Mouse (Mus musculus): ENCODE results near the gene Tecpr2. TPM values are rescaled to one million over a fixed set of nuclear protein-coding genes. Genes with fewer than 3 reads are reported as not detected.
"Not testable (repeated sequence)": the region's sequence is repeated elsewhere in the genome, so short reads cannot be mapped to it uniquely, and the experiment has no call there.

Tecpr2 gene
- polyA plus RNA-seq, 1 experiment from 2014 or later: 5.2 TPM

- H3K36me3 ChIP-seq (ENCODE audit: insufficient read depth): peaks cover 19% of the 10 kb centered on the region
- ATAC-seq (ENCODE audit: insufficient read depth) (no peak), DNase-seq (no peak)
- H3K4me2 ChIP-seq: no peak overlapping the region
- TF ChIP-seq CTCF (IDR thresholded peaks at IDR 0.05; ENCODE audit: low read depth): no peak
- no peak overlapping the region for H3K4me3 ChIP-seq (ENCODE audit: low read depth, low read length)
- no peak overlapping the region for H3K9ac ChIP-seq
- H3K27me3 ChIP-seq (ENCODE audit: insufficient read depth, low read length): no peaks in the 10 kb centered on the region
- H3K9me3 ChIP-seq (ENCODE audit: low read depth, low read length): no peaks in the 10 kb centered on the region
- H3K27ac ChIP-seq (ENCODE audit: low read depth): no peak overlapping the region
- 84% methylated on average over 32 of the region's 32 CpGs for WGBS
- H3K4me1 ChIP-seq (ENCODE audit: insufficient read depth): peaks cover 6% of the 10 kb centered on the region; the same call in 1 of the 2 replicates
These were observed 34.0 kb upstream of the Tecpr2 start for GRCm38 (mm10) chr12:110854786-110855737.

GRCm38 (mm10) chr12:110857196-110857595 lies 31.9 kb upstream of the Tecpr2 start:
- DNase-seq: peak; percentile 16
- Histone ChIP-seq H3K4me1 (ENCODE audit: insufficient read depth) (no peaks in the 10 kb centered on the region), H3K4me2 (no peak overlapping the region), H3K27ac (ENCODE audit: low read depth) (no peak overlapping the region), H3K9ac (no peak overlapping the region), H3K4me3 (ENCODE audit: low read depth, low read length) (no peak overlapping the region), H3K9me3 (ENCODE audit: low read depth, low read length) (no peaks in the 10 kb centered on the region), H3K27me3 (ENCODE audit: insufficient read depth, low read length) (no peaks in the 10 kb centered on the region), H3K36me3 (ENCODE audit: insufficient read depth) (peaks cover 28% of the 10 kb centered on the region)
- TF ChIP-seq CTCF (IDR thresholded peaks at IDR 0.05; ENCODE audit: low read depth): no peak
- WGBS: 73% methylated on average over 7 of the region's 7 CpGs
- ATAC-seq (ENCODE audit: insufficient read depth): no peak

GRCm38 (mm10) chr12:110858681-110859080 lies 30.4 kb upstream of the Tecpr2 start:
- H3K4me3 ChIP-seq (ENCODE audit: low read depth, low read length); H3K27me3 ChIP-seq (ENCODE audit: insufficient read depth, low read length); H3K4me2 ChIP-seq; H3K9me3 ChIP-seq (ENCODE audit: low read depth, low read length); ATAC-seq (ENCODE audit: insufficient read depth); H3K9ac ChIP-seq; H3K27ac ChIP-seq (ENCODE audit: low read depth); H3K4me1 ChIP-seq (ENCODE audit: insufficient read depth); DNase-seq: not testable (repeated sequence)
- WGBS: 90% methylated on average over 15 of the region's 15 CpGs
- H3K36me3 ChIP-seq (ENCODE audit: insufficient read depth): peaks cover 33% of the 10 kb centered on the region

- TF ChIP-seq CTCF (IDR thresholded peaks at IDR 0.05; ENCODE audit: low read depth): no peak
These were observed 28.8 kb upstream of the Tecpr2 start for GRCm38 (mm10) chr12:110860293-110860692.

GRCm38 (mm10) chr12:110861256-110861655 lies 27.8 kb upstream of the Tecpr2 start:
- DNase-seq (peak; percentile 16), ATAC-seq (ENCODE audit: insufficient read depth) (no peak)
- Histone ChIP-seq H3K36me3 (ENCODE audit: insufficient read depth) (peaks cover 44% of the 10 kb centered on the region), H3K4me2 (no peak overlapping the region), H3K9me3 (ENCODE audit: low read depth, low read length) (no peaks in the 10 kb centered on the region), H3K27ac (ENCODE audit: low read depth) (no peak overlapping the region), H3K9ac (no peak overlapping the region), H3K27me3 (ENCODE audit: insufficient read depth, low read length) (no peaks in the 10 kb centered on the region), H3K4me1 (ENCODE audit: insufficient read depth) (no peaks in the 10 kb centered on the region), H3K4me3 (ENCODE audit: low read depth, low read length) (no peak overlapping the region)
- 43% methylated on average over 7 of the region's 7 CpGs for whole genome bisulfite sequencing
- TF ChIP-seq CTCF (IDR thresholded peaks at IDR 0.05; ENCODE audit: low read depth): no peak

More at GRCm38 (mm10) chr12:110860293-110860692, 28.8 kb upstream of the Tecpr2 start:
- H3K9ac ChIP-seq: no peak overlapping the region
- H3K4me3 ChIP-seq (ENCODE audit: low read depth, low read length): no peak overlapping the region
- H3K4me1 ChIP-seq (ENCODE audit: insufficient read depth): no peaks in the 10 kb centered on the region
- H3K27ac ChIP-seq (ENCODE audit: low read depth): no peak overlapping the region
- no peaks in the 10 kb centered on the region for H3K9me3 ChIP-seq (ENCODE audit: low read depth, low read length)
- H3K36me3 ChIP-seq (ENCODE audit: insufficient read depth): peaks cover 42% of the 10 kb centered on the region
- H3K27me3 ChIP-seq (ENCODE audit: insufficient read depth, low read length): no peaks in the 10 kb centered on the region
- DNase-seq (no peak), ATAC-seq (ENCODE audit: insufficient read depth) (no peak)
- no peak overlapping the region for H3K4me2 ChIP-seq

GRCm38 (mm10) chr12:110864008-110864407 lies 25.1 kb upstream of the Tecpr2 start:
- no peak for TF ChIP-seq CTCF (IDR thresholded peaks at IDR 0.05; ENCODE audit: low read depth)
- H3K36me3 ChIP-seq (ENCODE audit: insufficient read depth): peaks cover 59% of the 10 kb centered on the region

GRCm38 (mm10) chr12:110865571-110865970 lies 23.5 kb upstream of the Tecpr2 start:
- Histone ChIP-seq H3K4me3 (ENCODE audit: low read depth, low read length) (no peak overlapping the region), H3K4me2 (no peak overlapping the region), H3K9me3 (ENCODE audit: low read depth, low read length) (no peaks in the 10 kb centered on the region), H3K9ac (no peak overlapping the region), H3K27me3 (ENCODE audit: insufficient read depth, low read length) (no peaks in the 10 kb centered on the region), H3K27ac (ENCODE audit: low read depth) (no peak overlapping the region), H3K36me3 (ENCODE audit: insufficient read depth) (peaks cover 63% of the 10 kb centered on the region), H3K4me1 (ENCODE audit: insufficient read depth) (no peaks in the 10 kb centered on the region)
- 70% methylated on average over 6 of the region's 6 CpGs for WGBS
- no peak for ATAC-seq (ENCODE audit: insufficient read depth)
- no peak for TF ChIP-seq CTCF (IDR thresholded peaks at IDR 0.05; ENCODE audit: low read depth)
- DNase-seq: no peak

More at GRCm38 (mm10) chr12:110864008-110864407, 25.1 kb upstream of the Tecpr2 start:
- WGBS: 87% methylated on average over 6 of the region's 6 CpGs
- no peak for ATAC-seq (ENCODE audit: insufficient read depth)
- H3K4me1 ChIP-seq (ENCODE audit: insufficient read depth): no peaks in the 10 kb centered on the region
- H3K9me3 ChIP-seq (ENCODE audit: low read depth, low read length): no peaks in the 10 kb centered on the region
- H3K4me3 ChIP-seq (ENCODE audit: low read depth, low read length): no peak overlapping the region
- H3K27me3 ChIP-seq (ENCODE audit: insufficient read depth, low read length): no peaks in the 10 kb centered on the region
- H3K9ac ChIP-seq: no peak overlapping the region
- H3K4me2 ChIP-seq: no peak overlapping the region
- no peak for DNase-seq
- H3K27ac ChIP-seq (ENCODE audit: low read depth): no peak overlapping the region
